ENCODE assay signal across 9 mouse cellular contexts in the genomic region with DNA sequence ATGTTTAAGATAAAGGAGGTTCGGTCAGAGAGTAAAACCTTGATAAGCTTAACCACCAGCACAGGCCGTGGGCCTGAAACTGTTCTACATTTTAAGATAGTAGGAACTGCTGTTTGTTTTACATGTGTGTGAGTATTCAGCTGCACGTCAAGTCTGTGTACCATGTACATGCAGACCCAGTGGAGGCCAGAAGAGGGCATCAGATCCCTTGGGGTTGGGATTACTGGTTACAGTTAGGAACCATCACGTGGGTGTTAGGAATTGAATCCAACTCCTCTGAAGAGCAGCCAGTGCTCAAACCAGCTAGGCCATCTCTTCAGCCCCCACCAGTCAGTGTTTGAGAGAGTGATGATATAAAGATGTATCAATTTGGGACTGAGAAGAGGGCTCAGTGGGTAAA. TPM values are rescaled to one million over a fixed set of nuclear protein-coding genes. Genes with fewer than 3 reads are reported as not detected.
A peak's percentile ranks its signal among the peaks of the same experiment; 100 is the strongest.
DNase-seq lines count a peak whose midpoint lies in the region; ATAC-seq and TF ChIP-seq lines count a peak whose summit lies in the region.
"Had no signal": no experiment of that assay in that cellular context is flagged by ENCODE, and none has a peak within 500 bp of the region (broad histone marks: within the 10 kb centered on the region; RNA-seq: fewer than 3 reads in every experiment).

No protein-coding gene starts in this region.

- WGBS in lung, adult 2 months = 43% methylated on average over 4 of the region's 4 CpGs
- 66% methylated on average over 4 of the region's 4 CpGs for WGBS in hindbrain, embryonic 16.5 days

- H3K27ac ChIP-seq in gastrocnemius, adult 2 months = peak overlapping the region; percentile 32; the same call in 1 of the 2 replicates
- H3K27ac ChIP-seq in hindbrain, embryonic 16.5 days (ENCODE audit: low read depth, low read length) = no peak overlapping the region
- H3K27ac ChIP-seq: hindbrain, embryonic 15.5 days had no signal

- DNase-seq in MEL-GATA-1-ER (ENCODE audit: extremely low read depth, low read depth) = peak; percentile 20
- peak; percentile 18 for DNase-seq in cerebellum, adult 9-11 months
- peak; percentile 86 for DNase-seq in gastrocnemius, adult 2 months
- DNase-seq in layer of hippocampus, adult 18-20 months (ENCODE audit: low spot score in 2 of 2) = peak; percentile 52 to 77
- peak; percentile 69 for DNase-seq in lung, adult 2 months
- peak; percentile 69 for DNase-seq in skeletal muscle tissue, adult 2 months (ENCODE audit: low read depth, low spot score)

- intact Hi-C loops in gastrocnemius, adult 2 months (cut with DNase I) = loop anchor here (1.0 to 5.0 kb wide), 3 partner anchors 55 to 182 kb away; no protein-coding TSS in a partner anchor

- no peaks in the 10 kb centered on the region; the same call in 1 of the 2 replicates for H3K4me1 ChIP-seq in lung, adult 2 months (ENCODE audit: control insufficient read depth, insufficient read depth, low read length)
- H3K4me1 ChIP-seq in hindbrain, embryonic 16.5 days (ENCODE audit: control insufficient read depth, insufficient read depth, low read depth, low read length) = no peaks in the 10 kb centered on the region
- H3K4me1 ChIP-seq: hindbrain, embryonic 15.5 days had no signal

- ATAC-seq in CD4-positive, CD25-positive, alpha-beta regulatory T cell, adult 4 months = peak; percentile 83
- no peak for ATAC-seq in hindbrain, embryonic 16.5 days

- H3K9ac ChIP-seq in hindbrain, embryonic 16.5 days (ENCODE audit: low read depth, low read length) = no peak overlapping the region
- H3K9ac ChIP-seq: hindbrain, embryonic 15.5 days had no signal

- H3K36me3 ChIP-seq in hindbrain, embryonic 16.5 days (ENCODE audit: control insufficient read depth, insufficient read depth, low read length) = peaks cover 26% of the 10 kb centered on the region

- H3K9me3 ChIP-seq in hindbrain, embryonic 16.5 days (ENCODE audit: control insufficient read depth, low read length) = no peaks in the 10 kb centered on the region
- H3K9me3 ChIP-seq: hindbrain, embryonic 15.5 days had no signal

- TF ChIP-seq POLR2A in lung, adult 2 months (IDR thresholded peaks at IDR 0.05; ENCODE audit: borderline replicate concordance, extremely low read depth, low read depth, low read length) = no peak

- H3K4me3 ChIP-seq in gastrocnemius, adult 2 months = no peak overlapping the region
- H3K4me3 ChIP-seq in lung, adult 2 months (replicated peaks; ENCODE audit: extremely low read depth, low read depth, low read length) = no peak overlapping the region
- H3K4me3 ChIP-seq in hindbrain, embryonic 16.5 days (ENCODE audit: low read length) = no peak overlapping the region
- H3K4me3 ChIP-seq: hindbrain, embryonic 15.5 days had no signal

- no peaks in the 10 kb centered on the region for H3K27me3 ChIP-seq in hindbrain, embryonic 16.5 days (replicated peaks; ENCODE audit: control insufficient read depth, insufficient read depth, low read length)
- H3K27me3 ChIP-seq: hindbrain, embryonic 15.5 days had no signal

- peak; percentile 91 for TF ChIP-seq CTCF in gastrocnemius, adult 2 months (IDR thresholded peaks at IDR 0.05)
- peak; percentile 81 for TF ChIP-seq CTCF in lung, adult 2 months (IDR thresholded peaks at IDR 0.05; ENCODE audit: insufficient read depth, low read length)

- no peak overlapping the region for H3K4me2 ChIP-seq in hindbrain, embryonic 16.5 days (ENCODE audit: low read length)
- H3K4me2 ChIP-seq: hindbrain, embryonic 15.5 days had no signal

RNA-seq across cellular contexts. Expression of gene Sav1, which starts 24.3 kb away (rescaled TPM):
- 1 to 10 TPM; 3.0 to 5.0 TPM for polyA plus RNA-seq in CD4-positive, CD25-positive, alpha-beta regulatory T cell, adult 4 months (2017; shearing (Covaris generic))
- 10 to 100 TPM; 42.9 to 53.6 TPM for total RNA-seq in gastrocnemius, adult 2 months (2021)
- total RNA-seq in layer of hippocampus, adult 18-20 months (2021) = 10 to 100 TPM; 15.7 to 16.4 TPM
- polyA plus RNA-seq in lung, adult 2 months (2012; rRNA removed) = 24.5 and 37.4 TPM in 2 replicates
- 0.23 and 0.67 TPM in 2 replicates for polyA plus RNA-seq in hindbrain, embryonic 16.5 days (2015; fragmentation: Nextera tagmentation; extraction: Ambion mirVana)

Comparison
In these comparisons a context has a peak if more than half of its experiments do, and no peak if none do; other contexts are left out.
1. DNase-seq: peak in every context shown above with its lines; median percentile 86 in gastrocnemius, adult 2 months; 69 in lung, adult 2 months; 69 in skeletal muscle tissue, adult 2 months; 64 in layer of hippocampus, adult 18-20 months; 20 in MEL-GATA-1-ER; 18 in cerebellum, adult 9-11 months.